Mouse (Mus musculus) brain, embryonic 14.5 days (tissue): Measurements from ENCODE around the gene Taf1a.

ENCODE experiments used
- CTCF ChIP-seq: fragments of 200-500 bp; IDR thresholded peaks from 2 replicates; pipeline ENCODE4 v1.5.1; 2012; ENCODE audit warnings: inconsistent platforms, mild to moderate bottlenecking, moderate library complexity, borderline replicate concordance; ENCODE audit not compliant: insufficient read depth, insufficient read length; ENCODE audit errors: extremely low read depth
- POLR2A ChIP-seq: fragments of 200-500 bp; IDR thresholded peaks from 2 replicates; pipeline ENCODE4 v1.6.1; 2012; ENCODE audit warnings: mild to moderate bottlenecking, inconsistent platforms, borderline replicate concordance; ENCODE audit not compliant: poor library complexity, insufficient read depth, insufficient read length, severe bottlenecking; ENCODE audit errors: extremely low read depth

- TF ChIP-seq POLR2A (no peak), CTCF (no peak)
Measured at GRCm38 (mm10) chr1:183414081-183414727, 25.4 kb downstream of the Taf1a start.
